Mouse (Mus musculus) liver, embryonic 14.5 days (tissue): Measurements from ENCODE around the gene Ccdc85b. TPM values are rescaled to one million over a fixed set of nuclear protein-coding genes. Genes with fewer than 3 reads are reported as not detected.

Experiments
- ATAC-seq: fragments of 200-750 bp; cut with Nextera tagmentation; 2 replicates; pipeline ENCODE4 v1.8.0; 2017; ENCODE audit warnings: moderate number of reproducible peaks, mild to moderate bottlenecking, moderate library complexity; ENCODE audit not compliant: insufficient read depth
- DNase-seq, 3 experiments: peaks; one replicate each; pipeline ENCODE4 v3.0.0-alpha.2; 2012 to 2013; ENCODE audit warnings: low read depth in 3 of 3, low spot score in 3 of 3
- H3K27ac ChIP-seq: fragments of 300-500 bp; sonication (generic); 2 replicates; pipeline ENCODE4 v1.5.1; 2014; ENCODE audit warnings: moderate library complexity, mild to moderate bottlenecking, control low read depth, inconsistent platforms
- H3K27me3 ChIP-seq: fragments of 300-500 bp; sonication (generic); 2 replicates; pipeline ENCODE4 v1.6.1; 2014; ENCODE audit warnings: mild to moderate bottlenecking, low read length, moderate library complexity; ENCODE audit not compliant: control insufficient read depth, insufficient read depth
- H3K36me3 ChIP-seq: fragments of 300-500 bp; sonication (generic); replicated peaks from 2 replicates; pipeline ENCODE4 v1.6.1; 2014; ENCODE audit warnings: low read depth; ENCODE audit not compliant: control insufficient read depth, insufficient read depth
- H3K4me1 ChIP-seq, 2 experiments: fragments of 200-500 bp in 1 of 2; fragments of 300-500 bp in 1 of 2; sonication (generic) in 1 of 2; replicated peaks; 2 replicates each; pipeline ENCODE4 v1.6.1; 2012 to 2014; ENCODE audit warnings: antibody characterized with exemption in 1 of 2, inconsistent platforms in 1 of 2, low read length in 1 of 2; ENCODE audit not compliant: control insufficient read depth in 2 of 2, insufficient read depth in 2 of 2
- H3K4me2 ChIP-seq: fragments of 300-500 bp; sonication (generic); 2 replicates; pipeline ENCODE4 v1.6.1; 2014; ENCODE audit warnings: low read depth, mild to moderate bottlenecking, control low read depth, moderate library complexity
- H3K4me3 ChIP-seq, 2 experiments: fragments of 200-500 bp in 1 of 2; fragments of 300-500 bp in 1 of 2; sonication (generic) in 1 of 2; 2 replicates each; pipeline ENCODE4 v1.5.1; 2012 to 2014; ENCODE audit warnings: low read depth in 2 of 2, low read length in 2 of 2, mild to moderate bottlenecking in 2 of 2, control low read depth in 1 of 2, inconsistent platforms in 1 of 2, moderate library complexity in 1 of 2; ENCODE audit not compliant: insufficient read depth in 1 of 2
- H3K9ac ChIP-seq: fragments of 300-500 bp; sonication (generic); replicated peaks from 2 replicates; pipeline ENCODE4 v1.6.1; 2014; ENCODE audit warnings: mild to moderate bottlenecking, control low read depth, moderate library complexity
- H3K9me3 ChIP-seq: fragments of 300-500 bp; sonication (generic); 2 replicates; pipeline ENCODE4 v1.6.1; 2016; ENCODE audit warnings: low read length, mixed read lengths; ENCODE audit not compliant: control insufficient read depth
- CTCF ChIP-seq: IDR thresholded peaks from 2 replicates; pipeline ENCODE4 v1.5.1; 2016; ENCODE audit warnings: antibody characterized with exemption, low read depth, control low read depth
- EP300 ChIP-seq: IDR thresholded peaks from 2 replicates; pipeline ENCODE4 v1.6.1; 2016; ENCODE audit warnings: antibody characterized with exemption, low read depth
- WGBS: fragments of 180-500 bp; shearing (Covaris S2); extraction: QIAGEN DNeasy Blood & Tissue Kit; methylation state at CpG from one replicate; pipeline ENCODE4 v1.1.7; 2014; ENCODE audit not compliant: insufficient replicate concordance; 5-methylcytosine and 5-hydroxymethylcytosine counted together
- polyA plus RNA-seq, 2 experiments: library from polyadenylated mRNA; depleted of rRNA in 1 of 2; stranded (reverse) in 1 of 2; unstranded in 1 of 2; fragments of >200 nt; fragmentation: Nextera tagmentation in 1 of 2; extraction: Ambion mirVana in 1 of 2; gene quantifications; 2 replicates each; pipeline versions ENCODE4 v1.2.1 to v1.2.3; 2012 to 2014

The Ccdc85b gene
- polyA plus RNA-seq, 2 experiments, result 1.0 to 1.4 TPM

DNA sequence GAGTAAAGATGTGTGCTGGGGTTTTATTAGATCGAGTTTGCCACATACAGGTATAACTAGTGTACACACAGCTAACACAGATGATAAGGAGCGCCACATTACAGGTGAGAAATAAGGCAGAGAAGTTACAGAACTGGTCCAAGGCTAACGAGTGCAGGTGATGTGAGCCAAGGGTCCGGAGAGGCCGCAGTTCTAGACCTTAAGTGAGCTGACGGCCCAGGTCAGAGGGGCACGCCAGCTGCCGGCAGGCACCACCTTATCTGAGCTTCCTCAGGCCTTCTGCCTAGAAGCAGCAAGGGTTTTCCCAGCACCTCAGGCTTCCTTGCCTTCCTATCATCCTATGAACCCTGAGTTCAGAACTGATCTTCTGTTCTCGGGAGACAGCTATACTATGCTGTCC, 38.1 kb downstream of the Ccdc85b start:
- DNase-seq (no peak), ATAC-seq (no peak)
- peaks cover 2% of the 10 kb centered on the region for H3K36me3 ChIP-seq
- no peaks in the 10 kb centered on the region for H3K27me3 ChIP-seq
- no peaks in the 10 kb centered on the region for H3K9me3 ChIP-seq
- no peak overlapping the region for H3K9ac ChIP-seq
- H3K4me3 ChIP-seq, result no peak overlapping the region
- H3K4me1 ChIP-seq, result peaks cover 5% of the 10 kb centered on the region in 2 experiments; a peak in 2 of 4 replicates
- H3K4me2 ChIP-seq, result no peak overlapping the region
- TF ChIP-seq EP300, result no peak
- no peak for TF ChIP-seq CTCF
- 59% methylated on average over 9 of the region's 9 CpGs for WGBS
- H3K27ac ChIP-seq, result no peak overlapping the region

DNA sequence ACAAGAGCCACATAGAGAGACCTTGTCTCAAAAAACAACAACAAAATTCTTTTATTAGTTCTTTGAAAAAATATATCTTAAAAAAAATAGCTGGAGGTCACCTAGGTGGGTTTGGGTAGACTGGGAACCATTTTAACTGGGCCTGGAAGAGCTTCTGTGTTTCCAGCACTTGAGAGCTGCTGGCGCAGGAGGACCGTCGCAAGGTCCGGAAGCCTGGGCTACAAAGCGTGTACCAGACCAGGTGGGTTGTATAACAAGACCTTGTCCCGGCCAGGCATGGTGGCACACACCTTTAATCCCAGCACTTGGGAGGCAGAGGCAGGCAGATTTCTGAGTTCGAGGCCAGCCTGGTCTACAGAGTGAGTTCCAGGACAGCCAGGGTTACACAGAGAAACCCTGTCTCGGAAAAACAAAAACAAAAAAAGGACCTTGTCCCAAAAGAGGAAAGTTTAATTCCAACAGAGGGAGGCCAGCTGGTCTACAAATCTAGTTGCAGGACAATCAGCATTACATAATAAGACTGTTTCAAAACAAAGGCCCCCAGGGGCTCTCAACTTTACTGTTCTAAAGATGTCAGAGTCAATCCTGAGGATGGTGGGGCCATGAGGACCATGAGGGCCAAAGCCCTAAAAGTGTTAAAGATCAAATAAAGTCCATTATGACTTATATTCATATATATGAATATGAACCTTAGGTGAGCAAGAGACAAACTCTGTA, 38.8 kb downstream of the Ccdc85b start:
- Histone ChIP-seq H3K9ac (no peak overlapping the region), H3K27me3 (no peaks in the 10 kb centered on the region), H3K4me2 (no peak overlapping the region), H3K4me1 (peaks cover 4% of the 10 kb centered on the region in 2 experiments; a peak in 2 of 4 replicates), H3K4me3 (no peak overlapping the region), H3K9me3 (no peaks in the 10 kb centered on the region), H3K27ac (no peak overlapping the region), H3K36me3 (peaks cover 2% of the 10 kb centered on the region)
- ATAC-seq (no peak), DNase-seq (no peak)
- TF ChIP-seq EP300 (no peak), CTCF (no peak)
- 86% methylated on average over 8 of the region's 8 CpGs for WGBS

DNA sequence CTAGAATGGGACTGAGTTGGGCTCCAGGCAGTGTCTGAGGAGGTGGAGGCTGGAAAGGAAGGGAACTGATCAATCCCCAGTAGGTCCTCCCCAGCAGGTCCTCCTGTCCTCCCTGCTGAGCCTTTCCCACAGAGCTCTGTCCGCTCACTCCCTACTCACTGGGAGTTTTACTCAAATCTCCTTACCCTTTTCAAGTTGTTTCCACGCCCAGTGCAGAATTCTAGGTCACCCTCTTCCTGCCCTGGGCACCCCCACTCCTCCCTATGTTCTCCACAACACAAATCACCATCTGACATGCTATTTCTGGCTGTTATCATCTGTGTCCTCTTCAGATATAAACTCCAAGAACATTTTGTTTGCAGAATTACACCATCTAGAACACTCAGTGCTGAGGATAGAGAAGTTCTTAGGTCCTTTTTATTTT, 43.1 kb downstream of the Ccdc85b start:
- Histone ChIP-seq H3K27me3 (no peaks in the 10 kb centered on the region), H3K4me1 (no peaks in the 10 kb centered on the region), H3K27ac (no peak overlapping the region), H3K9me3 (no peaks in the 10 kb centered on the region), H3K4me2 (no peak overlapping the region), H3K36me3 (no peaks in the 10 kb centered on the region), H3K9ac (no peak overlapping the region), H3K4me3 (no peak overlapping the region)
- TF ChIP-seq CTCF (no peak), EP300 (no peak)
- ATAC-seq (no peak), DNase-seq (no peak)
- WGBS, result 49% methylated on average over 2 of the region's 2 CpGs

DNA sequence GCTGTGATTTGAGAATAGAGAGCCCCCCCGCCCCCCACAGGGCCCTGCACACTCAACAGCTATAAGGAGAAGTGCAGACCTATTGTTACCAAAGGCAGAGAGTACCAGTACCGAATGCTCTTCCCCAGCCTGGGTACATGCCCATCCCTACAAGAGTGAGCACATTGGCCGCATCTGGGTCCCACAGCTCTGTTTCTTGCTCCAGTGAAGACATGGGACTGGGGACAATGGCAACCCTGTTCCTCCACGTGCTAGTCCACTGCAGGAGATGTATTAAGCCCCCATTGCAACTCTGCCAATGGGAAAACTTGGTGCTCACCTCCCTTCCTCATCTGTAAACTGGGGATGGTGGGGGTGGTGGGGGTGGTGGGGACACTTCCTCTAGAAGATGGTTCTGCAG, 43.9 kb downstream of the Ccdc85b start:
- no peak for ATAC-seq
- no peak overlapping the region for H3K4me2 ChIP-seq
- 60% methylated on average over 4 of the region's 4 CpGs for WGBS
- H3K36me3 ChIP-seq, result no peaks in the 10 kb centered on the region
- H3K4me1 ChIP-seq, result peaks cover 0 to 3% of the 10 kb centered on the region in 2 experiments; a peak in 1 of 4 replicates
- TF ChIP-seq EP300, result no peak
- TF ChIP-seq CTCF, result no peak
- H3K9me3 ChIP-seq, result no peaks in the 10 kb centered on the region
- no peaks in the 10 kb centered on the region for H3K27me3 ChIP-seq
- DNase-seq, result no peak
- H3K27ac ChIP-seq, result no peak overlapping the region
- H3K9ac ChIP-seq, result no peak overlapping the region
- H3K4me3 ChIP-seq, result no peak overlapping the region

DNA sequence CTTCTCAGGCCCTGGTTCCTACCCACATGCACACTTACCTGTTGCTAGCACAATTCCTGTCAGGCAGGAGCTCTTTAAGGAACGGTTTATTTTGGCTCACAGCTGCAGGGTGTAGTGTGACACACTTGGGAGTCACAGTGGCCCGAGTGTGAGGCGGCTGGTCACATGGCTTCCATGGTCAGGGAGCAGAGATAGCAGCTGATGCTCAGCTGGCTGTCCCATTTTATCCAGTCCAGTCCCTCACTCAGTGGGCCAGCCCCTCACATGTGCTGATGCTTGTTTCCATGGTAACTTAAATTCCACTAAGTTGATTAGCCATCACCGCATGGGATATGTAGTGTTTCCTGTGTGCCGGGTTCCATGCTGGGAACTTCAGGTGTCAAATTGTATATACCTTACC, 45.7 kb downstream of the Ccdc85b start:
- ATAC-seq (no peak), DNase-seq (no peak)
- no peaks in the 10 kb centered on the region for H3K36me3 ChIP-seq
- no peak for TF ChIP-seq EP300
- H3K27ac ChIP-seq, result no peak overlapping the region
- 68% methylated on average over 5 of the region's 5 CpGs for WGBS
- no peak overlapping the region for H3K4me3 ChIP-seq
- H3K4me1 ChIP-seq, result peaks cover 0 to 9% of the 10 kb centered on the region in 2 experiments; a peak in 3 of 4 replicates
- H3K4me2 ChIP-seq, result no peak overlapping the region
- no peak overlapping the region for H3K9ac ChIP-seq
- H3K27me3 ChIP-seq, result no peaks in the 10 kb centered on the region
- H3K9me3 ChIP-seq, result no peaks in the 10 kb centered on the region
